Mouse (Mus musculus) embryonic fibroblast, embryonic 13.5 days (primary cell): Measurements from ENCODE around the gene Lrrc3c. TPM values are rescaled to one million over a fixed set of nuclear protein-coding genes. Genes with fewer than 3 reads are reported as not detected.

Source experiments
- H3K27ac ChIP-seq: 2 replicates; pipeline ENCODE4 v1.5.1; 2012; ENCODE audit warnings: low read length, control low read depth, inconsistent platforms; ENCODE audit not compliant: insufficient read depth
- H3K4me1 ChIP-seq: 2 replicates; pipeline ENCODE4 v1.6.1; 2011; ENCODE audit warnings: low read length; ENCODE audit not compliant: control insufficient read depth, insufficient read depth
- H3K4me3 ChIP-seq: 2 replicates; pipeline ENCODE4 v1.5.1; 2011; ENCODE audit warnings: mild to moderate bottlenecking, control low read depth, low read length; ENCODE audit not compliant: insufficient read depth
- CTCF ChIP-seq: IDR thresholded peaks from 2 replicates; pipeline ENCODE4 v1.5.1; 2011; ENCODE audit warnings: mild to moderate bottlenecking, control low read depth, low read length, moderate library complexity, borderline replicate concordance; ENCODE audit not compliant: insufficient read depth
- POLR2A ChIP-seq: IDR thresholded peaks from 2 replicates; pipeline ENCODE4 v1.6.1; 2011; ENCODE audit warnings: low read depth, mild to moderate bottlenecking, control low read depth, low read length, moderate library complexity
- polyA plus RNA-seq: library from polyadenylated mRNA; stranded (reverse); fragments of >200 nt; gene quantifications from 2 replicates; pipeline ENCODE4 v1.2.4, GENCODE M21; 2011; ENCODE audit warnings: low read depth; ENCODE audit not compliant: missing spikeins, insufficient read length

Lrrc3c gene
- polyA plus RNA-seq, 1 experiment, result not detected

DNA sequence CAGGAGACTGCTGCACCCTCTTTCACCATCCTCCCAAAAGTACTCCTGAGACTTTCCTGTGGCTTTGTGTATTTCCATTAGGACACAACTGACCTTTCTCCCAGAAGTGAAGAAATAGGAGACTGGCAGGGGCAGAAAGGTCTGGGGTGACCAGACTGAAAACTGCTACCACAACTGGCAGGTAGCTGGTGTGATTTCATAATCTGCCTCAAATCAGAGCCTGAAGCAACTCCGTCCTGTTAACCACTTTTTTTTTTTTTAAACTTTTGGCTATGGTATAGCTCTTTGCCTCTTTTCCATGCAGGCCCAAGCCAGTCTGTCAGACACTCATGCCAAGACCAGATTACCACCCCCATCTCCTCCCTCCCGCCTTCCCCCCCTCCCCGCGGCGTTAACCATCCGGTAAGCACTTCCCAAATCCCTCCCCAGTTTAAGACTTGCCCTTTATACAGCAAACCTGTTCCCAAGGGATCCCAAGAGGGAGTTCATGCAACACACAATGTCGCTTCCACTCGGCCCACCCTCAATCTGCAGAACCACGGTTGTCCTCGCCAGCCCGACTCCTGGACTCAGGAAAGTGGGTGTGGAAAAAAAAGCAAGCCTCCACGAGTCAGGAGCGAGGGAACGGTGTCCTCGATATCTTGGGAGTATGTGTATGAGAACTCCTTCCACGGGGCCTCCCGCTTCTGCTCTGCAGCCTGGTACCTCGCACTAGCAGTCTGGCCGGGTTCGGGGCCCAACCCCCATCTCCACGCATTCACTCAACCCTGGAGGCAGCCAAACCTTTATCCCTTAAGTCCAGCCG is 11.8 kb upstream of the Lrrc3c start:
- Histone ChIP-seq H3K4me3 (peak overlapping the region; percentile 86), H3K27ac (no peak overlapping the region; the same call in 1 of the 2 replicates), H3K4me1 (peaks cover 19% of the 10 kb centered on the region)
- TF ChIP-seq CTCF (no peak), POLR2A (no peak)

DNA sequence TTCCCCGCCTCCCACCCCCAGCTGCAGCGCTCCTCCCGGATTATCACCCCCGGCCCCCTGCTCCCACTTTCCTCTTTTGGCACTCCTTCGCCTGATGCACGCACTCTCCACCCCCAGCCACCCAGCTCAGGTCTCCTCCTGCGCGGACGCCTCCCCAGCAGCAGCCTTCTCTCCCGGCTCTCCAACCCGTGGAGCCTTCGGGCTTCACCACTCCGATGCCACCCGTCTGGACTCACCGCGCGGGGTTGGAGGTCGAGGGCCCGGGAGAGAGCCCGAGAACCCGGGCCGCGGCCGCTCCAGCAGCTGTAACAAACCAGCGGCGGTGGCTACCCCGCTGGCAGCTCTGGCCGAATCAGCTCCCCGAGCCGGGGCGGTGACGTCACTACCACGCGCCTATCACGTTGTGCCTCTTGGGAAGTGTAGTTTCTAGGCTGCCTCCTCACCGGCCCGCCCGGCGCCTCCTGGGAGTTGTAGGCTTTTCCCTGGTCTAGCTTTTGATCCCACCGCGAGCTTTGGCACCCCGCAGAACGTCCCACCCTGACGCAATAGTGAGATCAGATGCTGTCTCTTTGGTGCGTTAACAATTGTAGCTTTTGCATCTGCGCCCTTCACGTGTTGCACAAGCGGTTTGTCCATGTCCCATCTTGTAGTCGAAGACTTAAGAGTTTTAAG is 11.1 kb upstream of the Lrrc3c start, which contains the start of gene Ormdl3:
Gene Ormdl3, minus strand, starts transcription at position 477 of the 672 bp plus-strand sequence.
- Histone ChIP-seq H3K4me1 (peaks cover 19% of the 10 kb centered on the region), H3K4me3 (peak within 1 kb of the TSS; percentile 86), H3K27ac (peak within 1 kb of the TSS; percentile 39)
- TF ChIP-seq POLR2A, result peak; percentile 68
- TF ChIP-seq CTCF, result no peak

DNA sequence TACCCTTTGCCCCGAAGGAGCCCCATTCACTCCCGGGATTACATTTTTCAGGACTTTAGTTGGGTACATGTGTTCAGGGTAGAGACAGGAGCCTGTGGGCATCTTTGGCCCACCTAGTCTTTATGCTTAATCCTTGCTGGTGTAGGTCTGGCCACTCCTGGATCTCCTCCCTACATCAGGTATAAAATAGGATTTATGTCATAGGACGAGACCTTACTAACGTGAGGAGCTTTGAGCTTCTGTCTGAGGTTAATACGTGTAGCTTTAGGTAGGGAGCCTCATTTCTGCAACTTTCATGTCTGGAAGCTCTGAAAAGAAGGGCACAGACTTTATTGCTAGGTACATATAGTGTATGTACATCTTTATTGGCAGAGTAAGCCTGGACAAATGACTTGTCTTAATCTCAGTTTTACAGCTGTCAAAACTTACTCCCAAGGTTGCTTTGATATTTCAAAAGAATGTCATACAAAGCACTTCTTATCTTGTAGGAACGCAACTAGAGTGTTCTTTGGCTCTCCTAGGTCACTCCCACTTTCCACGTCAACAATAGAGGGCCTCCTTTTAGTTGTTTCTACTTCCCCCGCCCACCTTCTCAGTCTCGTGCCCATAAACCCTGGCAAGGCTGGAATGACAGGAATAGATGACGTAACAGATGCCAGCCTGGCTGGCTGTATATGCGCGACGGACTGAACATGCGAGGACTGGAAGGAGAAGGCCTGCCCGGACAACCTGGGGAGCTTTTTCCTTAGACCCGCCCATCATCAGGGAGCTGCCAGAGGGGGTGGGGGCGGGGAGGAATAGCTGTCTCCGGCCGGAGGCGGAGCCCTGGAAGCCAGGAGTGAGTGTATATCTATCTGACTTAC is 10.2 kb upstream of the Lrrc3c start:
- TF ChIP-seq CTCF, result no peak
- peak; percentile 47 for TF ChIP-seq POLR2A
- Histone ChIP-seq H3K4me1 (peaks cover 19% of the 10 kb centered on the region), H3K27ac (peak overlapping the region; percentile 39), H3K4me3 (0 out of 2 replicates have a peak overlapping the region, but pooled peaks have one; percentile 41)

DNA sequence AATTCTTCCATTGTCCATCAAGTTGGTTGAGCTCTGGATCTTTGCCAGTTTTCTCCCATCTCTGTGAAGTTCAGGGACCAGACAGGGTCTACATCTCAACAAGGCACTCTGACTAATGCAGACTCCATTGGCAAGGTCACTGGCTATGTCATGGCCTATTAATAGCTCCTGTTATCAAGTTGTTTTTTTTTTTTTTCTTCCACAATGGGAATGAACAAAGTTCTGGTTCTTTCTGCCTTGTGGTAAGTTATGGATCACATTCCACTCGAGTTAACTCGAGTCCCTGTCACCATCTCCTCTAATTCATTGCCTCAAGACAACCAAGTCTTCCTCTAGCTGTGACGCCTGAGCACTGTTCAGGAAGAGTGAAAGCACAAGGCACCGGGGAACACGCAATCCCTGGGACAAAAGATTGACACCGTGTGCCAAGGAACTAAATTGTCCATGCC is 9.2 kb upstream of the Lrrc3c start:
- H3K4me1 ChIP-seq, result peaks cover 19% of the 10 kb centered on the region
- H3K4me3 ChIP-seq, result no peak overlapping the region
- TF ChIP-seq CTCF (no peak), POLR2A (no peak)
- H3K27ac ChIP-seq, result peak overlapping the region; percentile 49; the same call in 1 of the 2 replicates

DNA sequence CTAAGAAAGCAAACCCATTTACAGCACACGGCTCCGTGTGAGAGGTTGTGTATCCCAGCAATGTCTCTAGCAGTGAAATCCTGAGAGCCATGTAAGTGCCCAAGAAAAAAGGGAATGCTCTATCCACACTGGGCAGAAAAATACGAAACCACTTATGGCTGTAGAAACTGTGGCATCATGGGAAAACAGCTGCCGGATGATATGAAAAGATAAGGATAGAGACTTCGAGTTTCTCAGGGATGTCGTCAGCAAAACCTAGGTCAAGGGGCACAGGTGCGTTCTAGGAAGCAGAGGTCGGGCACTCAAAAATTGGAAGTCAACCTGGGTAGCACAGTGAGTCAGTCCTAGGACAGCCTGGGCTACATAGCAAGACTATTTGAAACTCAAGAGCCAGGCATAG is 8.8 kb upstream of the Lrrc3c start:
- H3K27ac ChIP-seq, result peak overlapping the region; percentile 49; the same call in 1 of the 2 replicates
- H3K4me3 ChIP-seq, result no peak overlapping the region
- TF ChIP-seq POLR2A (no peak), CTCF (no peak)
- peaks cover 19% of the 10 kb centered on the region for H3K4me1 ChIP-seq

DNA sequence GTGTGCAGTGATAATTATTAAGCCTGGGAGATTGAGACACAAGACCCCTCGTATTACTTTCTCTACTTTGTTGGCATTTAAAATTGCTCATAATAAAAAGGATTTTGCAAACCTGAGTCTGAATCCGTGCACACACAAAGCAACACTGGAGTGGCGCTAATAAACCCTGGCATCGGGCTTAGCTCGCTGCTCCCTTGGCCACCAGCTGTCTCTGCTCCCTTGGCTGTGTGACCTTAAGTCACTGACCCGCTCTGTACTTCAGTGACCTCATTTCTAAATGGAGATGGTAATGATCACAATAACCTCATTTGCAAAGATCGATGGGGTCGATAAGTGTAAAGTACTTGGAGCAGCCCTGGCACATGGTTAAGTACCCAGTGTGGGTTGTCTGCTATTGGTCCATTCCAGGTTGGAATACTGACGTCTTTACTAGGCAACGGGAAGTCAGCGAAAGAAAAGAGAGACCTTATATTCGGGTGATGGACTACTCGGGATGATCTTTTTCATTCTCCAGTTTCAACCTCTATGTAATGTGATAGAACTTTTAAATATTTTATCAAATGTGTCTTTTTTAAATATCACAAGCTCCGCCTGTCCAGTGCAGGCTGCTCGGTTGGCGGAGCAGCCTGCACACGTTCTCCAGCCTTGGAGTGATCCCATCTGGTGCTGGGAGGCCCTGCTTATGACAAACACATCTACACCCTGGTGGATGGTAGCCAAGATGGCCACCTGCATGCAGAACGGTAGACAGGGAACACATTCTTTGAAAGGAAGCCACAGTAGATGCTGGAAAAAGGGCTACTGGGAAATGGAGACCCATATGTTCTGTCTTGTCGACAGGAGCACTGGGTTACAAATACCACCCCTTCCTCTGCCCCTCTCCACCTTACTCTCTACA is 7.3 kb upstream of the Lrrc3c start:
- H3K27ac ChIP-seq, result no peak overlapping the region

DNA sequence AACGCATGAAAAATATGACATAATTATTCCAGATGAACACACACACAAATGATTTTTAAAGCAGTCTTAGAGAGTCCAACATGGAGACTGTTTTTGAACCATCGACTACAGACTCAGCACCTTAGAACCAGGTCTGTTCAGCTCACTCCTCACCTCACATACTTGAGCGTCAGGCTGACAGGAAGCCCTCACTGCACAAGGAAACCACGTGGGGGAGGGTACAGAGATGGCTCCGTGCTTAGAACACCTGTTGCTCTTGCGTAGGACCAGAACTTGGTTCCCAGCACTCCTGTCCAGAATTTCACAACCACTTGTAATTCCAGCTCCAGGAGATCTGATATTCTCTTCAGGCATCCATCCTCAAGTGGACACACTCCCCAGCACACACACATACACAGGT is 3.1 kb upstream of the Lrrc3c start:
- Histone ChIP-seq H3K27ac (no peak overlapping the region), H3K4me3 (no peak overlapping the region), H3K4me1 (no peaks in the 10 kb centered on the region)
- TF ChIP-seq CTCF (no peak), POLR2A (no peak)

More for the DNA sequence above, 7.3 kb upstream of the Lrrc3c start:
- no peak for TF ChIP-seq POLR2A
- no peak for TF ChIP-seq CTCF
- Histone ChIP-seq H3K4me3 (no peak overlapping the region), H3K4me1 (peaks cover 11% of the 10 kb centered on the region)

DNA sequence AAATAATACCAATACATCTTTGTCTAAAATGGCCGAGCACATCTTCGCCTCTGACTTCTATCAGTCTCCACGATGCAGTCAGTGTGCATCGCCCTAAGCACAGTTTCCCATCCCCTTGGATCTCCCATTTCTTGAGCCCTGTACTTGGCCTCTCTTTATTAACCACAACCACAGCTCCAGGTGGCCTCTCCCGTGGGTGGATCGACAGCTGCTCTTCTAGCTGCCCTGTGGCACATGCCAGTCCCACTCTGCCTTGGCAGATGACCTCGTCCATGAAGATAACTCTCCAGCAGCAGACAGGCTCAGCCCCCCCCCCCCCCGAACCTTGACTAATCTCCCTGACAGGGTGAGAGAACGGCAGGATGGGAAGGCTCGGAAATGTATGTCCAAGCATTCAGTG is 2.6 kb upstream of the Lrrc3c start:
- no peak for TF ChIP-seq POLR2A
- no peak for TF ChIP-seq CTCF
- Histone ChIP-seq H3K4me1 (no peaks in the 10 kb centered on the region), H3K4me3 (no peak overlapping the region), H3K27ac (no peak overlapping the region)
